Mouse (Mus musculus) heart, embryonic 11.5 days (tissue): ENCODE results near the gene Atp6v1b1. TPM values are rescaled to one million over a fixed set of nuclear protein-coding genes. Genes with fewer than 3 reads are reported as not detected.

Experiments used
- ATAC-seq: fragments of 200-750 bp; cut with Nextera tagmentation; replicated peaks from 2 replicates; pipeline ENCODE4 v1.8.0; 2017; ENCODE audit warnings: moderate library complexity; ENCODE audit not compliant: insufficient number of reproducible peaks, low FRiP score, low TSS enrichment
- H3K27ac ChIP-seq: fragments of 300-500 bp; sonication (generic); 2 replicates; pipeline ENCODE4 v1.5.1; 2014; ENCODE audit warnings: mild to moderate bottlenecking, low read depth, low read length
- H3K27me3 ChIP-seq: fragments of 300-500 bp; sonication (generic); 2 replicates; pipeline ENCODE4 v1.6.1; 2014; ENCODE audit warnings: mild to moderate bottlenecking, low read length, mixed read lengths; ENCODE audit not compliant: control insufficient read depth, insufficient read depth
- H3K36me3 ChIP-seq: fragments of 300-500 bp; sonication (generic); 2 replicates; pipeline ENCODE4 v1.6.1; 2014; ENCODE audit warnings: mild to moderate bottlenecking, low read length, moderate library complexity, mixed read lengths; ENCODE audit not compliant: control insufficient read depth, insufficient read depth
- H3K4me1 ChIP-seq: fragments of 300-500 bp; sonication (generic); 2 replicates; pipeline ENCODE4 v1.6.1; 2014; ENCODE audit warnings: low read length; ENCODE audit not compliant: control insufficient read depth, insufficient read depth
- H3K4me2 ChIP-seq: fragments of 300-500 bp; sonication (generic); 2 replicates; pipeline ENCODE4 v1.6.1; 2014; ENCODE audit warnings: mild to moderate bottlenecking, moderate library complexity
- H3K4me3 ChIP-seq: fragments of 300-500 bp; sonication (generic); 2 replicates; pipeline ENCODE4 v1.5.1; 2014; ENCODE audit warnings: low read depth, low read length
- H3K9ac ChIP-seq: fragments of 300-500 bp; sonication (generic); 2 replicates; pipeline ENCODE4 v1.6.1; 2014; ENCODE audit warnings: mild to moderate bottlenecking, low read depth, low read length, moderate library complexity
- H3K9me3 ChIP-seq: fragments of 300-500 bp; sonication (generic); replicated peaks from 2 replicates; pipeline ENCODE4 v1.6.1; 2016; ENCODE audit warnings: low read length; ENCODE audit not compliant: control insufficient read depth
- WGBS: fragments of 180-500 bp; shearing (Covaris S2); extraction: QIAGEN DNeasy Blood & Tissue Kit; methylation state at CpG from one replicate; pipeline ENCODE4 v1.1.7; 2014; ENCODE audit not compliant: insufficient replicate concordance; 5-methylcytosine and 5-hydroxymethylcytosine counted together
- polyA plus RNA-seq: library from polyadenylated mRNA; unstranded; fragments of >200 nt; fragmentation: Nextera tagmentation; extraction: Ambion mirVana; gene quantifications from 2 replicates; pipeline ENCODE4 v1.2.1, GENCODE M21; 2014

Atp6v1b1 gene
- polyA plus RNA-seq, 1 experiment from 2014 or later = not detected

GRCm38 (mm10) chr6:83749286-83749685 lies 6.5 kb downstream of the Atp6v1b1 start:
- Histone ChIP-seq H3K4me2 (no peak overlapping the region), H3K27ac (no peak overlapping the region), H3K36me3 (no peaks in the 10 kb centered on the region), H3K9me3 (no peaks in the 10 kb centered on the region), H3K9ac (no peak overlapping the region), H3K4me1 (no peaks in the 10 kb centered on the region), H3K4me3 (no peak overlapping the region), H3K27me3 (peaks cover 60% of the 10 kb centered on the region)
- 57% methylated on average over 3 of the region's 3 CpGs for WGBS
- no peak for ATAC-seq

GRCm38 (mm10) chr6:83750171-83750684 lies 7.4 kb downstream of the Atp6v1b1 start:
- H3K27me3 ChIP-seq = peaks cover 61% of the 10 kb centered on the region
- H3K9me3 ChIP-seq = no peaks in the 10 kb centered on the region
- H3K4me1 ChIP-seq = no peaks in the 10 kb centered on the region
- H3K27ac ChIP-seq = no peak overlapping the region
- H3K36me3 ChIP-seq = no peaks in the 10 kb centered on the region
- H3K9ac ChIP-seq = peak overlapping the region; percentile 48; the same call in 1 of the 2 replicates
- no peak overlapping the region for H3K4me3 ChIP-seq
- no peak for ATAC-seq
- WGBS = 11% methylated on average over 11 of the region's 11 CpGs
- peak overlapping the region; percentile 45 for H3K4me2 ChIP-seq

GRCm38 (mm10) chr6:83756051-83756450 lies 13.3 kb downstream of the Atp6v1b1 start:
- H3K4me3 ChIP-seq = no peak overlapping the region
- no peak overlapping the region for H3K27ac ChIP-seq
- WGBS = 59% methylated on average over 9 of the region's 9 CpGs
- H3K9me3 ChIP-seq = no peaks in the 10 kb centered on the region
- H3K9ac ChIP-seq = no peak overlapping the region
- peaks cover 70% of the 10 kb centered on the region for H3K27me3 ChIP-seq
- H3K4me2 ChIP-seq = no peak overlapping the region
- ATAC-seq = no peak
- H3K36me3 ChIP-seq = no peaks in the 10 kb centered on the region
- no peaks in the 10 kb centered on the region for H3K4me1 ChIP-seq

GRCm38 (mm10) chr6:83762344-83762743 lies 19.6 kb downstream of the Atp6v1b1 start, which contains the start of gene Ankrd53:
Gene Ankrd53 (plus strand): TSS chr6:83762644.
- peak within 1 kb of the TSS; percentile 49; the same call in 1 of the 2 replicates for H3K9ac ChIP-seq
- no peak for ATAC-seq
- H3K9me3 ChIP-seq = no peaks in the 10 kb centered on the region
- peak within 1 kb of the TSS; percentile 77 for H3K4me2 ChIP-seq
- H3K36me3 ChIP-seq = no peaks in the 10 kb centered on the region
- H3K27me3 ChIP-seq = peaks cover 57% of the 10 kb centered on the region
- H3K4me3 ChIP-seq = peak within 1 kb of the TSS; percentile 47
- 23% methylated on average over 6 of the region's 6 CpGs for whole genome bisulfite sequencing
- peaks cover 7% of the 10 kb centered on the region for H3K4me1 ChIP-seq
- H3K27ac ChIP-seq = no peak within 1 kb of the TSS

- Histone ChIP-seq H3K4me1 (peaks cover 7% of the 10 kb centered on the region), H3K27ac (no peak overlapping the region), H3K4me2 (peak overlapping the region; percentile 77), H3K9ac (peak overlapping the region; percentile 49; the same call in 1 of the 2 replicates), H3K36me3 (no peaks in the 10 kb centered on the region), H3K4me3 (peak overlapping the region; percentile 47), H3K9me3 (no peaks in the 10 kb centered on the region), H3K27me3 (peaks cover 51% of the 10 kb centered on the region)
- WGBS = 3% methylated on average over 35 of the region's 35 CpGs
- ATAC-seq = peak; percentile 60; the same call in 1 of the 2 replicates
Observed at GRCm38 (mm10) chr6:83762880-83763431, 20.2 kb downstream of the Atp6v1b1 start.

- peaks cover 20% of the 10 kb centered on the region for H3K27me3 ChIP-seq
- no peak overlapping the region for H3K9ac ChIP-seq
- no peaks in the 10 kb centered on the region for H3K9me3 ChIP-seq
- H3K36me3 ChIP-seq = peaks cover 8% of the 10 kb centered on the region; the same call in 1 of the 2 replicates
- H3K27ac ChIP-seq = no peak overlapping the region
- WGBS = 49% methylated on average over 3 of the region's 3 CpGs
- no peak overlapping the region for H3K4me3 ChIP-seq
- no peak for ATAC-seq
- peaks cover 7% of the 10 kb centered on the region for H3K4me1 ChIP-seq
- H3K4me2 ChIP-seq = no peak overlapping the region
Observed at GRCm38 (mm10) chr6:83766982-83767381, 24.2 kb downstream of the Atp6v1b1 start.

GRCm38 (mm10) chr6:83768485-83768884 lies 25.7 kb downstream of the Atp6v1b1 start:
- no peak for ATAC-seq
- H3K36me3 ChIP-seq = peaks cover 8% of the 10 kb centered on the region
- 76% methylated on average over 5 of the region's 5 CpGs for WGBS
- H3K9me3 ChIP-seq = no peaks in the 10 kb centered on the region
- no peak overlapping the region for H3K4me3 ChIP-seq
- H3K9ac ChIP-seq = no peak overlapping the region
- H3K4me1 ChIP-seq = no peaks in the 10 kb centered on the region; the same call in 1 of the 2 replicates
- H3K27me3 ChIP-seq = peaks cover 5% of the 10 kb centered on the region
- no peak overlapping the region for H3K4me2 ChIP-seq
- H3K27ac ChIP-seq = no peak overlapping the region

GRCm38 (mm10) chr6:83774126-83774525 lies 31.3 kb downstream of the Atp6v1b1 start:
- H3K36me3 ChIP-seq = peaks cover 8% of the 10 kb centered on the region

More at GRCm38 (mm10) chr6:83774126-83774525, 31.3 kb downstream of the Atp6v1b1 start:
- ATAC-seq = no peak
- Histone ChIP-seq H3K4me3 (peak overlapping the region; percentile 88), H3K9me3 (no peaks in the 10 kb centered on the region), H3K27me3 (no peaks in the 10 kb centered on the region), H3K9ac (peak overlapping the region; percentile 91; the same call in 1 of the 2 replicates), H3K27ac (no peak overlapping the region), H3K4me1 (peaks cover 10% of the 10 kb centered on the region), H3K4me2 (peak overlapping the region; percentile 90)
- WGBS = 65% methylated on average over 9 of the region's 9 CpGs
